Mouse (Mus musculus): Measurements from ENCODE around the gene Atg3. TPM values are rescaled to one million over a fixed set of nuclear protein-coding genes. Genes with fewer than 3 reads are reported as not detected.

Gene Atg3
- 22.8 and 37.4 TPM in 2 replicates for polyA plus RNA-seq (2012; rRNA removed)

DNA sequence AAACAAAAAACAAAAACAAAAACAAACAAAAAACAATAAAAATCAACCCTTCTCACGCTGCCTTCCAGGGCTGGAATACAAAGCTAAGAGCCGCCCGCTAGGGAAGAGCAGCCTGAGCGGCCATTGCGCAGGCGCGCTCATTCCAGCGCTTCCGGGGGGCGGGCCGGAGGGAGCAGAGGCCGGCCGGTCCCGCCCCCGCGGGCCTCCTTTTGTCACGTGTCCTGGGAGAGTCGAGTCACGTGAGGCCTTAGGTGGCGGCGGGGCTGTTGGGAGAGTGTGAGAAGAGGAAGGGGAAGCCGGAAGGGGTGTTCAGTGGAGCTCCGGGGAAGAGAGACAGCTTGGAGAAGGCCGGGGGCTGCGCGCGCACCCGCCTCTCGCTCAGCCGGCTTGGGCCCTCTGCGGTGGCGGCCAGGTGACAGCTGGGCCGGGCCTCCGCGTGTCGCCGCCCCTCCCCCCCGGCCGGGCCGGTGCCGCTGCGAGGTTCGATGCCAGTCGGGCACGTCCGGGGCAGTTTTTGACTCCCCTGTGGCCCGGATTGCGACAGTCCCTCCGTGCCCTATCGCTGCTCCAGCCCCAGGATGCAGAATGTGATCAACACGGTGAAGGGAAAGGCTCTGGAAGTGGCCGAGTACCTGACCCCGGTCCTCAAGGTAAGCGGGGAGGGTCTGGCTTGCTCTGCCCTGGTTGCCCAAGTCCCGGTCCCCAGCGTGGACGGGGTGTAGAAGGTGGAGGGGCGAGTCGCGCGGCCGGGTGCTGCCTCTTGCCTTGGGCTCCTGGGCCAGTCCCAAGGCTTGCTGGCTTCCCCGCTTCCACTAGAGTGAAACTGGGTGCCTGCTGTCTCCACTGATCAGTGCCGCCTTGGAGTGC is at the start of gene Atg3, which contains the start of gene Slc35a5:
Atg3 (plus strand) TSS at position 264 of the 867 bp plus-strand sequence.
Slc35a5 (minus strand) TSS at position 185 of the 867 bp plus-strand sequence.

DNA sequence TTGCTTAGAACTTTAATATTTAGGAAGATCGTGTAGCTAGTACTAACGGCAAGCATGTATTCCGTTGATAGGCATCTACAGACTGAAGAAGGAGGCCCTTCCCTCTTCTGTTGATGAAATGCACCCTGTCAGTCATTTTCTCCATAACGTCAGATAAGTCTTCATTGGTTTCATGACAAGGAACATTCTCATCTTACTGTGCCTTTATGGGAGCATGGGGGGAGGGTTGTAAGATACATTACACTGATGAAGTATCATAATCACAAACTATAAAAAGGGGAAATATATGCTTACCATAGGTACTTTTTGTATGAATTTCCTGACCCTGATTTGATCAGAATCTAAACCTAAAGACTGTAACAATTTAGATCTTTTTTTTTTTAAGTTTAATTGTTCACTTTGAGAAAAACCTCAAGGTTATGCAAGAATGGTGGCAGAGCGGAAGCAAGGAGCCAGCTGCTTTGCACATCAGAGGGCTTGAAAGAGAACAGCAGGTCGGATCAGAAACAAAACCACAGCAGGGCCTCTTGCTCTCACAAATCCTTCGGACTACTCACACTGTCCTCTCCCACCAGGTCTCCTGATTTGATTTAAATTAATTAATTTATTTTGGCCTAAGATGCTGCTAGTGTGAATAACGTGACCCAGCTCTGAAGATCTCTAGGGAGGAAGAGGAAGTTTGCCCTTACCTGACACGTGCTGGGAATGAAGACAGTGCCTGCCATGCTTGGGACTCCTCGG is 65.2 kb downstream of the Atg3 start, which contains the start of gene Btla:
Btla (plus strand) TSS at position 668 of the 741 bp plus-strand sequence.

Other genes starting within 250 kb of the Atg3 start
- not detected in 2 replicates for gene Cd200r3, start 215.1 kb upstream of the Atg3 start, polyA plus RNA-seq (2012; rRNA removed)
- gene Ccdc80, start 65.4 kb upstream of the Atg3 start, polyA plus RNA-seq (2012; rRNA removed): 39.7 and 48.0 TPM in 2 replicates
- 6.9 and 9.3 TPM in 2 replicates for gene Slc35a5, start 79 bp upstream of the Atg3 start, polyA plus RNA-seq (2012; rRNA removed)
- 0.15 and 0.25 TPM in 2 replicates for gene Btla, start 65.5 kb downstream of the Atg3 start, polyA plus RNA-seq (2012; rRNA removed)

Measured in ovary, adult 2 months (tissue).